Mouse (Mus musculus): Measurements from ENCODE around the gene F2r.

DNA sequence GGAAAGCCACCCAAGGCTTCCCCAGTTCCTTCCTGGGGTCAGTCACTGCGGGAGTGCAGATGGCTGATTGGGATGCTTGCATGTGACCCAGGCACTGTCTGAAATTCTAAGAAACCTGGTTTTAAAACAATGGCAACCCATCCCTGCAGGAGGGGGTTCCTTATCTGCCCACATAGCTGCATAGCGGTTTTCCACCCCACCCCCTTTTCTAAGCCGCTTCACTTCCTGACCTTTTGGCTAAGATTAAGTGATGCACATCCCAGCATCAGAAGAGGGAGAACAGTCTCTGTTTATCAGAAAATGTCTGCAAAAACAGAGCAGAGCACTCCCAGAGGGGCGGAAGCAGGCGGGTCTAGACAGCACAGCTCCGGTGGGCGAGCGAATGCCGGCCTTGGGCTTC lies 38.9 kb upstream of the F2r start:
- no peak for TF ChIP-seq USF1 (IDR thresholded peaks at IDR 0.05; ENCODE audit: low read depth)
- no peak for TF ChIP-seq TCF3 (IDR thresholded peaks at IDR 0.05; ENCODE audit: insufficient read length, low read depth)
- no peak for TF ChIP-seq POLR2A (IDR thresholded peaks at IDR 0.05; ENCODE audit: insufficient read length, low read depth)
- no peak for TF ChIP-seq POLR2AphosphoS2 (IDR thresholded peaks at IDR 0.05; ENCODE audit: insufficient read length, low read depth)
- no peak for TF ChIP-seq MAX (IDR thresholded peaks at IDR 0.05; ENCODE audit: low read depth)
- TF ChIP-seq SRF (IDR thresholded peaks at IDR 0.05; ENCODE audit: control insufficient read depth, insufficient read length, low read depth) = no peak
- no peak for TF ChIP-seq REST (IDR thresholded peaks at IDR 0.05; ENCODE audit: insufficient read depth, insufficient read length)
- TF ChIP-seq MYOG (IDR thresholded peaks at IDR 0.05; ENCODE audit: control insufficient read depth in 1 of 3, insufficient read depth in 1 of 3, insufficient read length in 2 of 3, low read depth in 2 of 3) = no peak
- no peak for TF ChIP-seq MYOD1 (IDR thresholded peaks at IDR 0.05; ENCODE audit: control insufficient read depth in 1 of 3, insufficient read length in 2 of 3, low read depth in 2 of 3)
- TF ChIP-seq E2F4 (IDR thresholded peaks at IDR 0.05; ENCODE audit: insufficient read depth) = no peak

All from myocyte (in vitro differentiated cells).